Mouse (Mus musculus): Measurements from ENCODE around the gene Alkbh5.

Gene Alkbh5

DNA sequence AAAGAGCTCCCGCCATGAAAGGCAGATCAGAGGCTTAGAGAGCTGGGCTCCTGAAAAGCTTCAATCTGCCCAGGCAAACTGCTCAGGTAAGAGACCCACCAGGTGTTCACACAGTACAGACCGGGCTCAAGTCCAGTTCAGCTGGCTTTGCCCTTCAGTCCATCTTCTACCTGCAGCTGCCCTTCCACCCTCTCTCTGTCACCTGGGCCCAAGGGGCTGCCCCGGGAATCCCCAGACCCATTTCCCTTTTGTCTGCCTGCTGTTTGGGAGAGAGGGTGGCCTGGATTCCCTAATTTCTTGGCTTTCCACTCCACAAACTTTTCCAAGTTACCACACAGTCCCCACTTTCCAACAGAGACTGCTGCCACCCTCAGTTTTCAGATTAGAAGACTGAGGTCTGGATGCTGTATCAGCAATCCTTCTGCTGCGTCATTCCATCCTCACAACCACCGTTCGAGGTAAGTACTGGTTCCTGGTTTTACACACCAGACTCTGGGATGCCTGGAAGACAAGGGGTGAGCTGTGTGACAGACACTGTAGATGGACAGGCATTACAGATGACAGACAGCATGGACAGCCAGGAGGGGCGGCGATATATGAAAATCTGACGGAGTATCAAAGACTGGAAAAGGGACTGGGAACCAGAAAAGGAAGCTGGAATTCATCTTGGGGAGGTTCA is at the start of gene Alkbh5:
Alkbh5 (plus strand) TSS at position 202 of the 679 bp plus-strand sequence.
- no peak for DNase-seq (ENCODE audit: low read depth, low spot score)

DNA sequence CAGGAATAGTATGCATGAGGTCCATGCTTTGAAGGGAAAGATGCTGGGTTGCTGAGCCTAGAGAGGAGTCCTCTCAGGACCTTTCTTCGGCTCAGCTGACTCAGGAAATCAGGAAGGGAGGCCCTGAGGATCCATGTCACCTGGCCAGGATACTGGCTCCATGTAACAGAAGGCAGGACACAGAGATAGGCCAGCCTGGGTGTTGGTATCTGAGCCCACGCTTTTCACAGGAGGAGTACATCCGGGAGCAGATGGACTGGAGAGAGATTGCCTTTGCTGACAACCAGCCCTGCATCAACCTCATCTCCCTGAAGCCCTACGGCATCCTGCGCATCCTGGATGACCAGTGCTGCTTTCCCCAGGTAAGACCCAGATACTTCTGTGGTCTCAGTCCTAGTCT is 43.5 kb upstream of the Alkbh5 start:
- DNase-seq (ENCODE audit: low read depth, low spot score), result no peak

DNA sequence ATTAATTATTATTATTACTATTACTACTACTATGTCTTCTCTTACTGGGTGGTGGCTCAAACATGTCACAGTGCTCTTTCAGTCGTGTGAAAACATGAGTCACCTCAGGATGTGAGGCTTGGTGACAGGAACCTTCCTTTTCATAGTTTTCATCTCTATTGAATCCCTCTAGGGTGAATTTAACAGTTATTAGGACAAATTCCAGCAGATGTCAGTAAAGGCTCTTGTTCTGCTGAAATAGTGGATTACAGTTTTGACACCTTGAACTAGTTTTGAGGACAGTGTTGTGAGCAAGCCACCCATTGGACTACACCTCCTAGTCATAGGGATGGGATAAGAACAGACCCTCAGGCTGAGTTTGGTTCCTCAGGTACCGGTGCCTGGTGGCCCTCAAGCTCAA is 40.5 kb upstream of the Alkbh5 start:
- no peak for DNase-seq (ENCODE audit: low read depth, low spot score)

- no peak for DNase-seq (ENCODE audit: low read depth, low spot score)
Measured at GRCm38 (mm10) chr11:60507281-60507680, 28.9 kb upstream of the Alkbh5 start.

GRCm38 (mm10) chr11:60508950-60509349 is 27.2 kb upstream of the Alkbh5 start:
- no peak for DNase-seq (ENCODE audit: low read depth, low spot score)

GRCm38 (mm10) chr11:60509500-60509899 is 26.7 kb upstream of the Alkbh5 start:
- no peak for DNase-seq (ENCODE audit: low read depth, low spot score)

DNA sequence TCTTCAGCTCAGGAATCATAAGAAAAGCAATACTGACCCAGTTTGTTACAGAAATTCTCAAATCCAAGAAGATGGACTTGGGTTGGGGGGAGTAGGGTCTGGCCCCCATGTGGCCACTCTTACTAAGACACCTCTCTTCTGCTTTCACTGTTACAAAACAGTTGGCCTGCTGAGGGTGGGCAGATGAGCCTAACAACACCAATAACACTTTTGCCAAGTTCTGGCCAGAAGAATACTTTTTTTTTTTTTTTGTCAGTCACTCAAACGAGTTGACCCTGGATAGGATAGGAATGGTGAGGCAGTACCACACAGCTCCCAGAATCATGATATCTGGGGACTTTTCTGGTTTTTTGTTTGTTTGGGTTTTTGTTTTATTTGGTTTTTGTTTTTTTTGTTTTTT is 24.3 kb upstream of the Alkbh5 start:
- no peak for DNase-seq (ENCODE audit: low read depth, low spot score)

- DNase-seq (ENCODE audit: low read depth, low spot score), result no peak
Measured at GRCm38 (mm10) chr11:60512520-60512919, 23.7 kb upstream of the Alkbh5 start.

GRCm38 (mm10) chr11:60514941-60515340 is 21.2 kb upstream of the Alkbh5 start:
- no peak for DNase-seq (ENCODE audit: low read depth, low spot score)

- DNase-seq (ENCODE audit: low read depth, low spot score), result no peak
Measured at GRCm38 (mm10) chr11:60518305-60518704, 17.9 kb upstream of the Alkbh5 start.

DNA sequence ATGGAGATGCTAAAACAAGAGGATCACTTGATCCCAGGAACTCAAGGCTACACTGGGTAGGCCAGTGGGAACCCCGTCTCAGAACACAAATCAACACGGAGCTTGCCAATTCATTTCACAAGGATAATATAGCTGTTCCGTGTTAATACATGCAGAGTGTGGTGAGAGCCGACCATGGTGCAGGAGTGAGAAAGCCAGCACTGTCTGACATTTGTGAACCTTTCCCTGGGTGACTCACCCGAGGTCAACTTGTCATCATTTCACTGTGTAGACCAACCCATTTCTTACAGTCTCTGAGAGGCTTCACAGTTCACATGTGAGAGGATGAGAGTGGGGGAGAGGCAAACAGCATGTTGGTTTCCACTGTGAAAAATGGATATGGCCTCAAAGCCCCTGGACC is 14.2 kb upstream of the Alkbh5 start:
- no peak for DNase-seq (ENCODE audit: low read depth, low spot score)

DNA sequence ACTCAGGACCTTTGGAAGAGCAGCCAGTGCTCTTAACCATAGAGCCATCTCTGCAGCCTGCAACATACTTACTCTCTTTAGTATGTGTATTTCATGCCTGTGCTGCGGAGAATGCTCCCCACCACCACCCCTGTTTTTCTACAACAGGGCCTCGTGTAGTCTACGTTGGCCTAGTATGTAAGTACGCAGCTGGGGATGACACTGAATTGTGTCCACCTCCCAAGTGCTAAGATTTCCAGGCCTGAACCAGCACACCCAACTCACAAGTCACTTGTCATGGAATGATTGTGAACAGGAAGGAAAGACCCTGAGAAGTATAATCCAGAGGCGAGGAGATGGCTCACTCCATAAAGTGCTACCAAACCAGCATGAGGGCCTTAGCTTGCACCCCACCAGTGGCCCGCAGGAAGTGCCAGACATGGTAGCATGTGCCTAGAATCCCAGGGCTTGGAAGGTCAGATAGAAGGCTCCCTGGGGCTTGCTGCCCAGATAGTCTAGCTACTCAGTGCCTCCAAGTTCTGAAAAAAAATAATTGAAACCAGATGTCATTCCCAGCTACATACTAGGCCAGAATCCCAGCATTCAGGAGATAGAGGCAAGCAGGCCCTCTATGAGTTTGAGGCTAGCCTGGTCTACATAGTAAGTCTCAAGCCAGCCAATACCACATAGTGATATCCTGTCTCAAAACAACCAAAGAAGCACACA is 13.4 kb upstream of the Alkbh5 start:
- no peak for DNase-seq (ENCODE audit: low read depth, low spot score)

DNA sequence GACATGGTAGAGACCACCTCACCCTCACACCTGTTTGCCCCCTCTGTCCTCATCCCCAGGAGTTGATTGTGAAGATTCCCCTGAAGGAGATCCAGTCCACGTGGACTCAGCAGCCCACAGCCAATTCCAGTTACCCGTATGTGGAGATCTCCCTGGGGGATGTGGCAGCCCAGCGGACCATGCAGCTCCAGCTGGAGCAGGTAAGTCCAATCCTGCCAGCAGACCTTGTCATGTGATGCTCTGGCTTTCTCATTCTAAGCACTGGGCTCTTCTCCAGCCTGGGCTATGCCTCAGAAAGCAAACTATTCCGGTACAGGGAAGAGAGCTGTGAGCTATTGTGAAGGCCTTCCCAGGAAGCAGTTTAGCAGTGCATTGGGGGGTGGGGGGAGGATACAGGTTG is 9.7 kb upstream of the Alkbh5 start:
- DNase-seq (ENCODE audit: low read depth, low spot score), result no peak

DNA sequence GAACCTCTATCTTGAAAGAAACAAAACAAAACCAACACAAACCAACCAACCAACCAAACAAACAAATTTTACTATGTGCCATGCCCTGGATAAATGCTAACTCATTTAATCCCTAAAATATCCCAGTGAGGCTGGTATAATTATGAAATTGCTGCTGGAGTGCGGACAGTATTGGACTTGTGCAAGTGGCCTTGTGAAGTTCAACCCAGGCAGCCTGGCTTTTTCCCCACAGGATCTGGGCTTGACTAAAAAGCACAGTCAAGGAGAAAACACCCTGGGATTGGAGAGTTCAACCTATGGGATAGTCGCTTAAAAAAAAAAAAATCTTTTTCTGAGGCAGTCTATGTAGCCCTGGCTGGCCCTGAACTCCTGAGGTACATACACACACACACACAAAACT is 505 bp upstream of the Alkbh5 start:
- DNase-seq (ENCODE audit: low read depth, low spot score), result no peak

GRCm38 (mm10) chr11:60536859-60537467 is 782 bp downstream of the Alkbh5 start:
- peak; percentile 87 for DNase-seq (ENCODE audit: low read depth, low spot score)

GRCm38 (mm10) chr11:60537468-60538347 is 1.5 kb downstream of the Alkbh5 start:
- peak; percentile 94 for DNase-seq (ENCODE audit: low read depth, low spot score)

DNA sequence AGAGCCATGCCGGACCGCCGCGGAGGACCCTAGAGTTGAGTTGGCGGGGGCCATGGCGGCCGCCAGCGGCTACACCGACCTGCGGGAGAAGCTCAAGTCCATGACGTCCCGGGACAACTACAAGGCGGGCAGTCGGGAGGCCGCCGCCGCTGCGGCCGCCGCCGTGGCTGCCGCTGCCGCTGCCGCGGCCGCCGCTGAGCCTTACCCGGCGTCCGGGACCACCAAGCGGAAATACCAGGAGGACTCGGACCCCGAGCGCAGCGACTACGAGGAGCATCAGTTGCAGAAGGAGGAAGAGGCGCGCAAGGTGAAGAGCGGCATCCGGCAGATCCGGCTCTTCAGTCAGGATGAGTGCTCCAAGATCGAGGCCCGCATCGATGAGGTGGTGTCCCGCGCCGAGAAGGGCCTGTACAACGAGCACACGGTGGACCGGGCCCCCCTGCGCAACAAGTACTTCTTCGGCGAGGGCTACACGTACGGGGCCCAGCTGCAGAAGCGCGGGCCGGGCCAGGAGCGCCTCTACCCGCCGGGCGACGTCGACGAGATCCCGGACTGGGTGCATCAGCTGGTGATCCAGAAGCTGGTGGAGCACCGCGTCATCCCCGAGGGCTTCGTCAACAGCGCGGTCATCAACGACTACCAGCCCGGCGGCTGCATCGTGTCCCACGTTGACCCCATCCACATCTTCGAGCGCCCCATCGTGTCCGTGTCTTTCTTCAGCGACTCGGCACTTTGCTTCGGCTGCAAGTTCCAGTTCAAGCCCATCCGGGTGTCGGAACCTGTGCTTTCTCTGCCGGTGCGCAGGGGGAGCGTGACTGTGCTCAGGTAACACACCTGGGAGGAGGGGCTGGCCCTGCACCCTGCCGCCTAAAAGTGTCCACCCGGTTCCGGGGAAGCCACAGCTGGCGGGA is 2.4 kb downstream of the Alkbh5 start:
- no peak for DNase-seq (ENCODE audit: low read depth, low spot score)

DNA sequence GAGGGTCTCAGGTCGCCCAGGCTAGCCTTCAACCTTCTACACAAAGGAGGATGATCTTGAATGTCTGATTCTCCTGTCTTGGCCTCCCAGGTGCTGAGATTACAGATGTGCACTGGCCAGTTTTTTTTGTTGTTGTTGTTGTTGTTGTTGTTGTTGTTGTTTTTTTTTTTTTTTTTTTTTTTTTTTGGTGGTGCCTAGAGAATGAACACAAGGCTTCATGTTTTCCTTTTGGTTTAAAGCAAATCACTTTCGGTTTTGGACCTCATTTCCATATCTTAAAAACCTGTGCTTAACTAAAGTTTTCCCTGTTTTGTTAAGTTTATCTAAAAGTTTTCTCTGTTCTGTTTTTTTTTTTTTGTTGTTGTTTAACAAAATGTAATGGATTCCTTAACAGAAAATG is 3.4 kb downstream of the Alkbh5 start:
- no peak for DNase-seq (ENCODE audit: low read depth, low spot score)

DNA sequence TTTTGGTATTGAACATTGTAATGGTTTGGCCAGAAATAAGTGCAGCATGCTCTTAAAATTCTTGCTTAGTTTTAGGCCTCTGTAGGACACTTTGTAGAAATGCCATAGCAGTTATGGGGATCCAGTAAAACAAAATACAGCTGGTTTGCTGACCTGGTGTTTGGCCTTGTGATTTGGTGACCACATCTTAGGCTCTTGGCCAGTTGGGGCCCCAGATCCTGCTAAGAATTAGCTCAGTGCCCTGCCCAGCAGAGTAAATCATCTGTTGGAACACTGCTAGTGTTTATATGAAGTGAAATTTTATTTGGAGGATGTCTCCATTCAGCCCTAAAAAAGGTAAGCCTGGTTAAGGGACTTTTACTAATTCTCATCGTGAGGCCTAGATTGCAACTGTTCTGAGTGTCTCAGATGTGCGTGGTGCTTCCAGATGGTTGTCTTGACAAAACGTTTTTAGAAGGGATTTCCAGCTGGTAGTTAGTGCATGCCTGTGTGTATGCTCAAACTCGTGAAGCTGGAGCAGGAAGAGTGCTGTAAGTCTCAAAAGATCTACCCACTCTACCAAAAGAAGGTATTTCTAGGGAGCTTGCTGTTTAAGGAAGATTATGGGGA is 3.9 kb downstream of the Alkbh5 start:
- DNase-seq (ENCODE audit: low read depth, low spot score), result no peak

DNA sequence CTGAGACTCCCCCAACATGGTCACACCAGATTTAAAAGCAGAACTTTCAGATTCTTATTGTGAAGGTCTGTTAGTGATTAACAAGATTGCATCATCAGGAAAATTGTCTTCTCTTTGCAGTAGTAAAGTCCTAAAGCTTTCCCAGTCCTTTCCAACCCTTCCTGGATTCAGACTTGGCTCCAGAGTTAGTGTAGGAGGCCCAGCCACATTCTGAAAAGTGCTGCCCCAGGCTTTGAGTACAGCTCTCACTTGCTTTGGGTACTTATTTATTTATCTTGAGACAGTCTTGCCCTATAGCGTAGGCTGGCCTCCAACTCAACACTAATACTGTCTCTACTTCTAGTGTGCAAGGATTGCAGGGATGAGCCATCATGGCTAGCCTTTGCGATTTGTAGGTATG is 4.6 kb downstream of the Alkbh5 start:
- no peak for DNase-seq (ENCODE audit: low read depth, low spot score)

- no peak for DNase-seq (ENCODE audit: low read depth, low spot score)
Measured at GRCm38 (mm10) chr11:60541831-60542230, 5.7 kb downstream of the Alkbh5 start.
